Mouse (Mus musculus) lung, adult 2 months (tissue): Measurements from ENCODE around the gene Nrxn3.

Experiments
- CTCF ChIP-seq: fragments of 200-500 bp; IDR thresholded peaks from 2 replicates; pipeline ENCODE4 v1.5.1; 2011; ENCODE audit warnings: mild to moderate bottlenecking, low read length, control low read depth; ENCODE audit not compliant: insufficient read depth
- POLR2A ChIP-seq: fragments of 200-500 bp; IDR thresholded peaks from 2 replicates; pipeline ENCODE4 v1.6.1; 2011; ENCODE audit warnings: low read depth, mild to moderate bottlenecking, control low read depth, low read length, borderline replicate concordance; ENCODE audit errors: extremely low read depth

DNA sequence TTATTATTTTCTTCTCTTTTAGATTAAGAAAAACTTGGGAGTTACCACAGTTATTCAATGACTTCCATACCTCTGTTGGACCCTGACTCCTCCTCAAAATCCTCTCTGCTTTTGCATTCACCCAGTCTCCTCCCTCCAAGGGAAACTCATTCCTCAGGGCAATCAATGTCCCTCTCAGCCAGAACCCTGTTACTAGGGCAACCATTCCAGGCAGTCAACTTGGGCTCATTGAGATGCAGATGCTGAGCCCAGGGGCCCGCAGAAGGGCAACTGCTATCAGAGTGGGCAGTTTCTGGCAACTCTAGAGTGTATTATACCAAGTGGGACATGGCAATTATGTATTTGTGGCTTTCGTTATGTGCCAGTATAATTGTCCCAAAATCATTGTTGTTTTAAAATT is 188.1 kb downstream of the Nrxn3 start:
- no peak for TF ChIP-seq POLR2A
- no peak for TF ChIP-seq CTCF
